Mouse (Mus musculus) embryonic fibroblast, embryonic 13.5 days (primary cell): ENCODE measurements at regions not wholly inside any gene's neighbourhood (a gene's known extent, or its start where the extent isn't known, plus 50 kb on each side); places are given as distances from the start of the nearest gene placed in this dataset.

Source experiments
- CTCF ChIP-seq: IDR thresholded peaks from 2 replicates; pipeline ENCODE4 v1.5.1; 2011; ENCODE audit warnings: mild to moderate bottlenecking, control low read depth, low read length, moderate library complexity, borderline replicate concordance; ENCODE audit not compliant: insufficient read depth
- POLR2A ChIP-seq: IDR thresholded peaks from 2 replicates; pipeline ENCODE4 v1.6.1; 2011; ENCODE audit warnings: low read depth, mild to moderate bottlenecking, control low read depth, low read length, moderate library complexity

DNA sequence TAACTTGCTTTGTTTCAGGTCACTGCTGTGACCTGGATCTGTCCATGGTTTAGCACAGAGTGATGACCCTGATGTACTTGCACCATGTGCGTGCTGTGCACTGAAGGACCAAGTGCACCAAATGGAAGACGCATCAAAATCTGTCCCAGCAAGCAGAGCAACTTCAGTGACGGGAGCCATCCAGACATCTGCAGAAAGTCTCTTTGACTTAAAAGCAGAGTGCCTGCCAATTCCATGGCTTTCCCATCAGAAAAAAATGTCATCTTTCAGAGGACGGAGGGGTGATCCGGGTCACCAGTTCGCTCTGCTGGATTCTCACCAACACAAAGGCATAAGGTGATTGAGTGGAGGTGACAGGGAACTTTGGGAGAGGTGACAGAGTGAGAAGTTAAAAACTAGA lies 351.4 kb downstream of the Dhx35 start:
- no peak for TF ChIP-seq CTCF
- no peak for TF ChIP-seq POLR2A
